8 mouse cellular contexts compared by ENCODE assay signal in the genomic region with DNA sequence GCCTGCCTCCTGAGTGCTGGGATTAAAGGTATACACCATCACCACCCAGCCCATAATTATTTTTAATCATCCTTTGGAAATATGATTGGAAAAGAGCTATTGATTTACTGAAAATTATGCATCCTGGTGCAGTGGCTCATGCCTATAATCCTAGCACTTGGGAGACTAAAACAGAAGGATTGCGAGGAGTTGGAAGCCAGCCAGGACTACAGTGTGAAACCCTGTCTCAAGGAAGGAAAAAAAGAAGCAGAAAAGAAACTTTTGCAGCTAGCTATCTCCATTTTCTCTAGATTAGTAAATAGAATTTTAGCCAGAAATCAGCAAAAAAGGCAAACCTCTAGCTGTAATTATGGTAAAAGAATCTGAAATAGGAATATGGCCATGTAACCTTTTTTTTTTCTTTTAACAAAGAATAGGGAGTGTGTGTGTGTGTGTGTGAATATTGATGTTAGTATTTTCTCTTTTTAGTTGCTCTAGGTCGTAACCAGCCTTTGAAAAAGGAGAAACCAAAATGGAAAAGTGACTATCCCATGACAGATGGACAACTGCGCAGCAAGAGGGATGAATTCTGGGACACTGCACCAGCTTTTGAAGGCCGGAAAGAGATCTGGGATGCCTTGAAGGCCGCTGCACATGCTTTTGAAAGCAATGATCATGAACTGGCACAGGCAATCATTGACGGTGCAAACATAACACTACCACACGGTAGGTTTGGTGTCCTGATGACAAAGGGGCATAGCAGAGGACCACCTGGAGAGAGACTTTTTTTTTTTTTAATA. TPM values are rescaled to one million over a fixed set of nuclear protein-coding genes. Genes with fewer than 3 reads are reported as not detected.
DNase-seq lines count a peak whose midpoint lies in the region; ATAC-seq and TF ChIP-seq lines count a peak whose summit lies in the region.

No protein-coding gene starts in this region.

- H3K9me3 ChIP-seq in embryonic facial prominence, embryonic 14.5 days (ENCODE audit: control insufficient read depth, low read length) = no peaks in the 10 kb centered on the region
- H3K9me3 ChIP-seq in embryonic facial prominence, embryonic 10.5 days = no peaks in the 10 kb centered on the region
- H3K9me3 ChIP-seq in neural tube, embryonic 13.5 days = no peaks in the 10 kb centered on the region
- H3K9me3 ChIP-seq in kidney, postnatal 0 days (replicated peaks; ENCODE audit: low read length) = no peaks in the 10 kb centered on the region
- H3K9me3 ChIP-seq in neural tube, embryonic 15.5 days (replicated peaks) = no peaks in the 10 kb centered on the region

- peak; percentile 62 for DNase-seq in embryonic facial prominence, embryonic 14.5 days (ENCODE audit: low spot score)
- DNase-seq in embryonic facial prominence, embryonic 10.5 days (ENCODE audit: low spot score) = no peak
- DNase-seq in neural tube, embryonic 10.5 days (ENCODE audit: extremely low spot score, low spot score) = no peak
- DNase-seq in kidney, postnatal 0 days (ENCODE audit: low spot score) = peak; percentile 42
- no peak for DNase-seq in retina, embryonic 14.5 days (ENCODE audit: low spot score)

- H3K27ac ChIP-seq in embryonic facial prominence, embryonic 14.5 days (replicated peaks; ENCODE audit: low read depth, low read length) = no peak overlapping the region
- no peak overlapping the region for H3K27ac ChIP-seq in embryonic facial prominence, embryonic 10.5 days (replicated peaks)
- H3K27ac ChIP-seq in neural tube, embryonic 13.5 days (replicated peaks) = 0 out of 2 replicates have a peak overlapping the region, but pooled peaks have one; percentile 3
- H3K27ac ChIP-seq in kidney, postnatal 0 days = no peak overlapping the region
- 0 out of 2 replicates have a peak overlapping the region, but pooled peaks have one; percentile 23 for H3K27ac ChIP-seq in neural tube, embryonic 15.5 days (replicated peaks)

- no peaks in the 10 kb centered on the region for H3K27me3 ChIP-seq in embryonic facial prominence, embryonic 14.5 days (replicated peaks; ENCODE audit: control insufficient read depth, insufficient read depth, low read length)
- no peaks in the 10 kb centered on the region for H3K27me3 ChIP-seq in embryonic facial prominence, embryonic 10.5 days (replicated peaks; ENCODE audit: low read depth, poor library complexity, severe bottlenecking)
- no peaks in the 10 kb centered on the region for H3K27me3 ChIP-seq in neural tube, embryonic 13.5 days
- H3K27me3 ChIP-seq in kidney, postnatal 0 days (ENCODE audit: insufficient read depth, low read length) = no peaks in the 10 kb centered on the region
- H3K27me3 ChIP-seq in neural tube, embryonic 15.5 days (replicated peaks) = no peaks in the 10 kb centered on the region

- H3K4me1 ChIP-seq in embryonic facial prominence, embryonic 14.5 days (ENCODE audit: control insufficient read depth, insufficient read depth, low read length) = 0 out of 2 replicates have a peak, but pooled peaks cover 3% of the 10 kb centered on the region
- no peaks in the 10 kb centered on the region for H3K4me1 ChIP-seq in embryonic facial prominence, embryonic 10.5 days
- peaks cover 5% of the 10 kb centered on the region; the same call in 1 of the 2 replicates for H3K4me1 ChIP-seq in neural tube, embryonic 13.5 days (replicated peaks)
- H3K4me1 ChIP-seq in kidney, postnatal 0 days (replicated peaks; ENCODE audit: insufficient read depth, low read length) = no peaks in the 10 kb centered on the region
- no peaks in the 10 kb centered on the region for H3K4me1 ChIP-seq in neural tube, embryonic 15.5 days

- WGBS in embryonic facial prominence, embryonic 14.5 days = 81% methylated on average over 7 of the region's 7 CpGs
- 95% methylated on average over 7 of the region's 7 CpGs for WGBS in embryonic facial prominence, embryonic 10.5 days
- WGBS in neural tube, embryonic 13.5 days = 83% methylated on average over 7 of the region's 7 CpGs
- 86% methylated on average over 7 of the region's 7 CpGs for WGBS in kidney, postnatal 0 days
- WGBS in neural tube, embryonic 15.5 days = 77% methylated on average over 7 of the region's 7 CpGs

- 0 out of 2 replicates have a peak, but pooled peaks have one; percentile 9 for ATAC-seq in embryonic facial prominence, embryonic 14.5 days (ENCODE audit: low read depth)
- ATAC-seq in neural tube, embryonic 13.5 days (ENCODE audit: low read depth) = no peak; the same call in 1 of the 2 replicates
- ATAC-seq in kidney, postnatal 0 days (replicated peaks; ENCODE audit: low FRiP score, low read depth) = no peak
- ATAC-seq in neural tube, embryonic 15.5 days (ENCODE audit: low FRiP score) = no peak
- ATAC-seq in megakaryocyte-erythroid progenitor cell, adult 5-6 weeks (replicated peaks; ENCODE audit: low FRiP score, low TSS enrichment, poor library complexity, severe bottlenecking) = no peak

- no peak overlapping the region for H3K4me3 ChIP-seq in embryonic facial prominence, embryonic 14.5 days (ENCODE audit: low read depth, low read length)
- H3K4me3 ChIP-seq in embryonic facial prominence, embryonic 10.5 days = no peak overlapping the region
- H3K4me3 ChIP-seq in neural tube, embryonic 13.5 days = no peak overlapping the region
- H3K4me3 ChIP-seq in kidney, postnatal 0 days (replicated peaks; ENCODE audit: low read depth, low read length) = no peak overlapping the region
- no peak overlapping the region for H3K4me3 ChIP-seq in neural tube, embryonic 15.5 days (replicated peaks)

- TF ChIP-seq CTCF in kidney, postnatal 0 days (IDR thresholded peaks at IDR 0.05; ENCODE audit: low read depth) = no peak

- H3K4me2 ChIP-seq in embryonic facial prominence, embryonic 14.5 days (ENCODE audit: low read depth, low read length) = no peak overlapping the region
- H3K4me2 ChIP-seq in neural tube, embryonic 13.5 days = no peak overlapping the region
- H3K4me2 ChIP-seq in kidney, postnatal 0 days (ENCODE audit: low read length) = no peak overlapping the region
- H3K4me2 ChIP-seq in neural tube, embryonic 15.5 days = no peak overlapping the region

- H3K36me3 ChIP-seq in embryonic facial prominence, embryonic 14.5 days (ENCODE audit: control insufficient read depth, insufficient read depth, low read length) = peaks cover 26% of the 10 kb centered on the region
- peaks cover 46% of the 10 kb centered on the region for H3K36me3 ChIP-seq in embryonic facial prominence, embryonic 10.5 days (replicated peaks)
- peaks cover 17% of the 10 kb centered on the region; the same call in 1 of the 2 replicates for H3K36me3 ChIP-seq in neural tube, embryonic 13.5 days
- H3K36me3 ChIP-seq in kidney, postnatal 0 days (ENCODE audit: insufficient read depth, low read length) = no peaks in the 10 kb centered on the region
- 0 out of 2 replicates have a peak, but pooled peaks cover 3% of the 10 kb centered on the region for H3K36me3 ChIP-seq in neural tube, embryonic 15.5 days

- H3K9ac ChIP-seq in embryonic facial prominence, embryonic 14.5 days (ENCODE audit: low read depth, low read length) = no peak overlapping the region
- no peak overlapping the region for H3K9ac ChIP-seq in neural tube, embryonic 13.5 days
- no peak overlapping the region for H3K9ac ChIP-seq in kidney, postnatal 0 days (ENCODE audit: low read depth, low read length)
- no peak overlapping the region for H3K9ac ChIP-seq in neural tube, embryonic 15.5 days (replicated peaks)

RNA-seq across cellular contexts. Expression of gene Efcab9, which starts 32.9 kb away (rescaled TPM):
- 0.31 TPM in 1 of 2 replicates, not detected in the other for polyA plus RNA-seq in embryonic facial prominence, embryonic 14.5 days (2014; fragmentation: Nextera tagmentation; extraction: Ambion mirVana)
- 0.39 TPM in 1 of 2 replicates, not detected in the other for polyA plus RNA-seq in embryonic facial prominence, embryonic 10.5 days (2016; fragmentation: Nextera tagmentation; extraction: Ambion mirVana)
- polyA plus RNA-seq in neural tube, embryonic 13.5 days (2015; fragmentation: Nextera tagmentation; extraction: Ambion mirVana) = 0.36 TPM in 1 of 2 replicates, not detected in the other
- 0.49 TPM in 1 of 2 replicates, not detected in the other for polyA plus RNA-seq in kidney, postnatal 0 days (2015; fragmentation: Nextera tagmentation; extraction: Ambion mirVana)
- 0.63 TPM in 1 of 2 replicates, not detected in the other for polyA plus RNA-seq in neural tube, embryonic 15.5 days (2015; fragmentation: Nextera tagmentation; extraction: Ambion mirVana)
- total RNA-seq in megakaryocyte-erythroid progenitor cell, adult 5-6 weeks (2014; fragmentation: Nextera tagmentation) = not detected in 2 replicates
- not detected in 2 replicates for total RNA-seq in megakaryocyte-erythroid progenitor cell, adult 5-6 weeks (2017)

RNA-seq across cellular contexts. Expression of gene Stk10, which starts 34.2 kb away (rescaled TPM):
- polyA plus RNA-seq in embryonic facial prominence, embryonic 14.5 days (2014; fragmentation: Nextera tagmentation; extraction: Ambion mirVana) = 2.8 and 2.9 TPM in 2 replicates
- polyA plus RNA-seq in embryonic facial prominence, embryonic 10.5 days (2016; fragmentation: Nextera tagmentation; extraction: Ambion mirVana) = 2.2 and 3.0 TPM in 2 replicates
- 2.5 and 2.6 TPM in 2 replicates for polyA plus RNA-seq in neural tube, embryonic 13.5 days (2015; fragmentation: Nextera tagmentation; extraction: Ambion mirVana)
- polyA plus RNA-seq in kidney, postnatal 0 days (2015; fragmentation: Nextera tagmentation; extraction: Ambion mirVana) = 2.3 and 2.4 TPM in 2 replicates
- 2.3 and 3.9 TPM in 2 replicates for polyA plus RNA-seq in neural tube, embryonic 15.5 days (2015; fragmentation: Nextera tagmentation; extraction: Ambion mirVana)
- total RNA-seq in megakaryocyte-erythroid progenitor cell, adult 5-6 weeks (2014; fragmentation: Nextera tagmentation) = 11.3 and 16.1 TPM in 2 replicates
- 8.7 and 11.2 TPM in 2 replicates for total RNA-seq in megakaryocyte-erythroid progenitor cell, adult 5-6 weeks (2017)

RNA-seq across cellular contexts. Expression of gene Ubtd2, which starts 43.8 kb away (rescaled TPM):
- polyA plus RNA-seq in embryonic facial prominence, embryonic 14.5 days (2014; fragmentation: Nextera tagmentation; extraction: Ambion mirVana) = 86.4 and 95.9 TPM in 2 replicates
- polyA plus RNA-seq in embryonic facial prominence, embryonic 10.5 days (2016; fragmentation: Nextera tagmentation; extraction: Ambion mirVana) = 75.2 and 84.0 TPM in 2 replicates
- polyA plus RNA-seq in neural tube, embryonic 13.5 days (2015; fragmentation: Nextera tagmentation; extraction: Ambion mirVana) = 46.8 and 54.8 TPM in 2 replicates
- 28.8 TPM in 2 replicates for polyA plus RNA-seq in kidney, postnatal 0 days (2015; fragmentation: Nextera tagmentation; extraction: Ambion mirVana)
- 34.9 and 38.5 TPM in 2 replicates for polyA plus RNA-seq in neural tube, embryonic 15.5 days (2015; fragmentation: Nextera tagmentation; extraction: Ambion mirVana)
- 8.2 and 8.8 TPM in 2 replicates for total RNA-seq in megakaryocyte-erythroid progenitor cell, adult 5-6 weeks (2014; fragmentation: Nextera tagmentation)
- total RNA-seq in megakaryocyte-erythroid progenitor cell, adult 5-6 weeks (2017) = 6.4 TPM in 1 of 2 replicates, not detected in the other

Comparison
In these comparisons a context has a peak if more than half of its experiments do, and no peak if none do; other contexts are left out.
1. DNase-seq: peak in embryonic facial prominence, embryonic 14.5 days (single experiment) and kidney, postnatal 0 days (single experiment); none in embryonic facial prominence, embryonic 10.5 days (single experiment), neural tube, embryonic 10.5 days (single experiment) and retina, embryonic 14.5 days (single experiment).
2. H3K27ac ChIP-seq: peak in neural tube, embryonic 13.5 days (single experiment) and neural tube, embryonic 15.5 days (single experiment); none in embryonic facial prominence, embryonic 14.5 days (single experiment), embryonic facial prominence, embryonic 10.5 days (single experiment) and kidney, postnatal 0 days (single experiment).